Mouse (Mus musculus) heart, adult 11 months (tissue): ENCODE measurements at regions not wholly inside any gene's neighbourhood (a gene's known extent, or its start where the extent isn't known, plus 50 kb on each side); places are given as distances from the start of the nearest gene placed in this dataset.

Experiments used
- DNase-seq: peaks from one replicate; pipeline ENCODE4 v3.0.0; 2022

DNA sequence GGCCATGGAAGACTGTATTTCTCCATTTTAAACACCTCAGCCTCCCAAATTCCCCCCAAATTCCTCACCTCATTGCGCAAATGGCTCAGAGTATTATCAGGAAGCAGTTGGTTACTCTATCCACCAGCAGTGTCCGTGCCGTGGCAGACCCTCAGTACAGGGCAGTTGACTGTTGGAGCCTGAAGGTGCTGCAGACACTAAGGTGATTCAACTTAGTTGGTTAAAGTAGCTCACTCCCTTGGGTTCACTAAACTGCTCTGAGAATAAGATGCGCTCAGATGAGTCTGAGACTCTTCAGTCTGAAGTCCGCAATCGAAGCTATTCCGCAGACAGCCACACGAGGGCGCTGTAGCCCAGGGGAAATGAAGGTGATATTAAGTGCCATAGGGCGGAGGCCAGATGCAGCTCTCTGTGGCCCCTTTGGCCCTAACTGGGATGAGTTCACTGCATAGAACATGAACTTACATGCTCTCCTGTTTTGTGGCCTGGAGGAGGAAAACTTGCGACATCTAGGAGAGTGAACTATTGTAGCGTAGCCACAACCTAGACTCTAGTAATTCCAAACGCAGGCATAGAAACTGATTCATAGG, 62.9 kb downstream of the Amer3 start:
- DNase-seq, result no peak

DNA sequence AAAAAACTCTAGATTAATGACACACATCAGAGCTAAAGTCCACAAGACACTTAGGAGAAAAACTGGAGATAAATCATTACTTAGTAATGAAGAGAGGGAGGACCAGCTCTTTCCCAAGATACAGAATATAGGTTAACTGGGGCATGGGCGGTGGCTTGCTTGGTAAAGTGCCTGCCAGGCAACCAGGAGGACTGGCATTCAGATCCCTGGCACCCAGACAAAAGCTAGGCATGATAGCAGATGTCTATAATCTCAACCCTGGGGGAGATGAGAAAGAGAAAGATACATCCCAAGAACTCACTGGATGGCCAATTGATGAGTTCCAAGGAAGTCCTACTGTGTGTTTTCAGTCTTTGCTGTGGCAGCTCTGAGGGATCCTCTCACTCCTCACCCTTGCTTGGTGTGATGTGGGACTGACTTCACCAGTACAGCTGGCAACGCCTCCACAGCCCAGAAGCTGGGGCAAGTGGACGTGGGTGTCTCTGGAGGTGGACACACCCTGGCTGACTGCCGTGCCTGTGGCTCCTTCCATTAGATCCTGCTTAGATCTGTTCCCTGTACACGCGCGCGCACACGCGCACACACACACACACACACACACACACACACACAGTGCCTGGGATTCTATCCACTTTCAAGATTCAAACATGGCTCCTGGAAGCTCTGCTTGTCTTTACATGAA, 74.6 kb downstream of the Amer3 start:
- peak; percentile 60 for DNase-seq

DNA sequence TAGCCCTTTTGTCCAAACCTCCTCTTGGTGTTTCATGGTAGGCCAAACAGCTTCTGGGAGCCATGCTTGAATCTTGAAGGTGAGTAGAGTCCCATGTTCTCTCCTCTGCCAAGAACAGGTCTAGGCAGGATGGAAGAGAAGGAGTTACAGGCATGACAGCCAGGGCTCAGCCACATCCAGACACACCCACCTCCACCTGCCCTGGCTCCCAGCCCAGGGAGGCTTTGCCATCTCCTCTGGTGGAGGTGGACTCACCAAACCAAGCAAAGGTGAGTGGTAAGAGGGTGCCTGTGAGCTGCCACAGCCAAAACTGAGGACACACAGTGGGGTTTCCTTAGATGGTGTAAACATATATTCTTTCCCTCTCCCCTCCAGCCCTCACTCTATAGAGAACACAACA, 78.0 kb downstream of the Amer3 start:
- peak; percentile 76 for DNase-seq

DNA sequence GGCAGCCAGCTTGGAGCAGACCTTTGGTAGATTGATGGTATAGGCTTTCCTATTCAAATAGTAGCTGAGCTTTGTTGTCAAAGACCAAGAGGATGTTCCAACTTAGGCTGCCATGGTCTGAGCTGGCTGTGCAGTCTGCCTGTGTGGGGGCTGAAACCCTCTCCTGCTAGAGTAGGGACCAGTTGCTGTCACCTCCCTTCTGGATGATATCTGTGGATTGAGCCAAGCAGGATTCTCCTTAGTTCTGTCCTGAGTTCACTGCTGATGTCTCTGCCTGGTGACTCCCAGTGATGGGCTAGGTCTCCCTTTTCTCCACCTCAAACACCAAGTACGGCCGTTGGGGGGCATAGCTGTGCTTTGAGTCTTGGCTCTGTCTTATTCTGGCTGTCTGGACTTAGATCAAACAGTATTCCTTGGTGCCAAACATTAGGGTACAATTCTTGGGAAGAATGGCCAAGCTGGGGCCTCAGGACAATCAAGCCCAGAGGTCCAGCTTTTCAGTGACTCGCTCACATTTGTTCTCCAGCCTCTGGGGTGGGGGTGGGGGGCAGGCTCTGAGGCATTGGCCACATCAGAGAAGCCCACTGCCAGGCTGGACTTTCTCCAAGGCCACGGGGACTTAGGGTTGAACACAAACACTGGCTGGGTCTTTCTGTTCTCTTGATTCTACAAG, 84.6 kb downstream of the Amer3 start:
- DNase-seq, result peak; percentile 79

DNA sequence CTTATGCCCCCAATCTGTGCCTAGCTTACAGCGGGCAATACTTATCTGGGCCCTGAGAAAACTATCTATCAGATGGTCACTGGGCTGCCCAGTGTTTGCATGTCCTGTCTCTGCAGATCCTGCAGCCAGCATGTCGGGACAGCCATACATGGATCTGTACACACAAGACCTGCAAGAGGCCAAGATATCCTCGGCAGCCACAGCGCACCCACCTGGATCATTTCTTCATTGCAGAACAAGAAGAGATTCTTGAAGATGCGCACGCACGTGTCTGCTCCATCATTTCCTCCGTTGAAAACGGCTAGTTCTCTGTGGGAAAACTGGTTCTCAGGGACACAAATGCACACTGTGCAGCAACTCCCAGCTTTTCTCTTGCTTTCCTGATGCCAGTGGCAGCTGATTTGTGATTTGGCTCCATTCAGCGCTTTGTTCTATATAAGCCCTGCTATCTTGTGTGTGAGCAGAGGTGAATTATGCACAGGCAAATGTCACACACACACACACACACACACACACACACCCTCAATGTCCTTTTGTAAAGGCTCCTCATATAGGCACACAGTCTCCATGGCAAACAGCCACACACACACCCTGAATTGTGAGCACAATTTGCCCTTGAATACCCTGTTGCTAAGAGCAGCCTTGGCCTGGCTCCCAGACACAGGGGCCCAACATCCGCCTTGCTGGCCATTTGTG, 85.5 kb downstream of the Amer3 start:
- DNase-seq, result no peak

DNA sequence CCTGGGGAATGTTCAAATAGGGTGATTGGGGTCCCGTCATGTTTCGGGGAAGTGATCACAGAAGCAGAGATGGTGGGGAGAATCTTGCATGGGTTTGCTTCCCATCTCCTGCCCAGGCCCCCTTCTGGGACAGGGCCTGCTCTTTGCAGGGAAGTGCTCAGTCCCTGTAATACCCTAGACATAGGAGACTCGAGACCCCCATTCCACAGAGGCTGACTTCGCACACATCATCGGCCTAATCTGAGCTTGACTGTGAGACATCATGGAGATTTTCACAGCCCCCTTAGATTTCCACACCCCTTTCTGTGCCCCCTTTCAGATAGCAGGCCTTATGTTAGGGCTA, 86.0 kb downstream of the Amer3 start:
- no peak for DNase-seq

DNA sequence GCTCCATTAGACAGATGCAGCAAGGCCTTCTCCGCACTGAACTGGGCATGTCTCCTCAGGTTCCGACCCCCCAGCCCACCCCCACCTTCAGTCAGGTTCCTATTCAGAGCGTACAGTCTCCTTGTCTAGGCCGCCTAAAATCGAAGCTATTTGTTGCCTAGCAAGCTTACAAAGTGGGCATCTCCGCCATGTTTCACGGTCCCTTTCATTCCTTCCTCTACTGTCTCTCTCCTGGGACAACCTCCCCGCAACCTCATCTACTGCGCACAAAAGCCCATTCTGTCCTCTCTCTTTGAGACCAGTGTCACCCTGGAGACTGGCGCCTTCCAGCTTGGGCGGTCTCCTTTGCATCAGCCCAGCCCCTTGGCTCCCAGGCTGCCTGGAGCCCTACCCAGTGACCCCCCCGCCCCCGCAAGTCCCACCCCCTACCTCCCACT, 86.8 kb downstream of the Amer3 start:
- DNase-seq, result peak; percentile 66

DNA sequence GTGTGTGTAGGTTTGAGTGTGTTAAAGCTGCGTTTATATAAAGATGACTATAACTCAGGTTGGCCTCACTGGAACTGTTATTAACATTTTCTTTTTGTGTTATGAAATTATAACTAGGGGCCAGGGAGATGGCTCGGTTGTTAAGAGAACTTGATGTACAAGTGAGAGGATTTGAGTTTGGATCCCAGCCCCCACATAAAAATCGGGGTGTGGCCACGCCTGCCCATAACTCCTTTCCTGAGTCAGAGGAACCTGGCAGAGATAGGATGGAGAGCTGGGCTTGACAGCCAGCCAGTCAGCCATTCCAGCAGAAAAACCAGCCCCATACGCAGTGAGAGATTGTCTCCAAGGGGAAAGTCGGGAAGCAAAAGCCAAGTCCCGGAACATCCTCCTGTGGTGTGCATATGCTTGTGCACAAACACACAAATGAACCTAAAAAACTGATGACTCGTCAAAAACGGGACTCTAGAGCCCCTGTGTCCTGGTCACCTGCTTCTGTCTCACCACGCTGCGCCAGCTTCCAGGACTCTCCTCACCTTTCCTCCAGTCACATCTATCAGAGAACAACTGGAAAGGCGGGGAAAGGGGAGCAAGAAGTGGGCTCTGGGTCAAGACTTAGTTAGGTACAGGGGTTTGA, 97.8 kb downstream of the Amer3 start:
- peak; percentile 80 for DNase-seq

DNA sequence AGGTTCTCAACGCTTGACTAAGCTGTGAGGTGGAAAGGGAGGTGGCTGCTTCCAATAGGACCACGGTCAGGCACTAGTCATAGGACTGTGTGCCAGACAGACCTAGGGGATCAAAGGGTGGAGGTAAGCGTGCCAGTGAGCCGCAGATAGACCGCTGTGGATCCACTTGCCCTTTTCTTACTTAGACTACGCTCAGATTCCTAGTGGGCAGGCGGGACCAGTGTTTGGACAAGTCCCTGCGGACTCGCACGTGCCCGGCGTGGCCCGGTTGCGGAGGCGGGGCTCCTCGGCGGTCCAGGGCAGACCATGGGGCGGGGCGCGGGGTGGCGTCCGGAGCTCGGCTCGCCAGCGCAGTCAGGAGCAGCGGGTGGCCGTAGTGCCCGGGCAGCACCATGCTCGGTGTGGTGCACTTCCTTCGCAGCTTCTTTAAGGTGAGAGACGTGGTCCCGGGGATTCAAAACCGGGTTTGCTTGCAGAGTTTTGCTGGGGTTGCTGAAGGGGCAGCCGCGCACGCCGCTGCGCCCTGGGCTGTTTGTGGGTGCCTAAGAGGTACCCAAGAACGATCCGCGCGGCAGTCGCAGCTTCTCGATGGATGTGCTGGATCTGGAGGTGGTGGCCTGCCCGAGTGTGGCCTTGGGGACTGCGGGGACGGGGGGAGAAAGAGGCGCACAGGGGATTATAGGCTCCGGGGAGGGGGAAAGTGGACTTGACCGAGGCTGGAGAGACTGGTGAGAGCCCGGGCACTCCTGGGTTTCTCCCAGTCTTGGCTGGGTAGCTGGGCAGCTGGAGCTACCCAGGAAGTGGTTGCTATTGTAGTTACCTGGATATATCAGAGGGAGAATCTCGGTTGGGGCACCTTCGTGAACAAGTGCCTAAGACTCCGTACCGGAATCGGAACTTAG, 98.6 kb downstream of the Amer3 start:
- no peak for DNase-seq

DNA sequence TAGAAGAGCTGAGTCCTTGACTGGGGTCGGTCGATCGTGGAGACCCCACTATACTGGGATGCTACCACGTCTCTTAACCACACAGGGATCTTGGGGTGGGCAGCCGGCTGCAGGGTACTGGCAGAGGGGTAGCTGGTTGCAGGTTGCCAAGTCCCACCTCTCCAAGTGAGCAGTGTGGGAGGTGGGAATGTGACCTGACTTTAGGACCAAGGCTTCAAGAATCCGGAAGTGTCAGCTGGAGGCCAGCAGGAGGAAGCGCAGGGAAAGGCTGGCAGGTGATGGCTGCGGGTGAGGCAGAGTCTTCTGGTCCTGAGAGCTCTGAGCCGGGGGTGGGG, 99.2 kb downstream of the Amer3 start:
- DNase-seq, result no peak

DNA sequence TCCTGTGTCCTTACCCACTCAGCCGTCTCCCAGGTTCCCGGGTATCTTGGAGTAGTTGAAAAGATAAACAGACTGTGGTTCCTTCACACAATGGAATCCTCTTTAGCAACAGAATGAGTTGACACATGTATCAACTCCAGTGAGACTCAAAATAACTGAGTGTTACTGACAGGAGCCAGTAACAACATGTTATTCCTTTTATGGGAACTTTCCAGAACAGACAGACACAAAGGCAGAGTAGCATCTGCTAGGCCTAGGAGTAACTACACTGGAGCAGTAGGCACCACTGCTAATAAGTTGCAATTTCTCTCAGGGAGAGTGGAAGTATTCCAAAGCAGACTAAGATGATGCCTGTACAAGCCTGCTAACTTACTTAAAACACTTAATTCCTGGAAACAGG, 107.1 kb downstream of the Amer3 start:
- DNase-seq, result no peak

DNA sequence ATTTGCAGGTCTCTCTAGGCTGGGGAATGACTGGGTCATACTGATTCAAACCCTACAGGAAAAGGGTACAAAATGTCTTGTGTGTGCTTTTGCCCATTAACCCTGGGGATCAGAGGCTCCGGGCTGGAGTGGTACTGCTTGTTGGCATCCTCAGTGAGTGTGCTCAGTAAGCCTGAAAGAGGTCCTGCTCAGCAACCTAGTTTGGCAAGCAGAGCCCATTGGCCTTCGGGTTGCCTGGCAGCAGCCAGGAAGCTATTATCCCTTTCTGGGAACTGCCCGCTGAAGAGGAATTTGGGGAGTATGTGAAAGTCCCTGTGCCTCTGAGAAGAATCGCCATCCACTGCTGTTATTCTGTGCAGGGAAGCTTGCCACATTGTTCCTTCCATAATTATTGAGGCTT, 117.1 kb downstream of the Amer3 start:
- peak; percentile 23 for DNase-seq

DNA sequence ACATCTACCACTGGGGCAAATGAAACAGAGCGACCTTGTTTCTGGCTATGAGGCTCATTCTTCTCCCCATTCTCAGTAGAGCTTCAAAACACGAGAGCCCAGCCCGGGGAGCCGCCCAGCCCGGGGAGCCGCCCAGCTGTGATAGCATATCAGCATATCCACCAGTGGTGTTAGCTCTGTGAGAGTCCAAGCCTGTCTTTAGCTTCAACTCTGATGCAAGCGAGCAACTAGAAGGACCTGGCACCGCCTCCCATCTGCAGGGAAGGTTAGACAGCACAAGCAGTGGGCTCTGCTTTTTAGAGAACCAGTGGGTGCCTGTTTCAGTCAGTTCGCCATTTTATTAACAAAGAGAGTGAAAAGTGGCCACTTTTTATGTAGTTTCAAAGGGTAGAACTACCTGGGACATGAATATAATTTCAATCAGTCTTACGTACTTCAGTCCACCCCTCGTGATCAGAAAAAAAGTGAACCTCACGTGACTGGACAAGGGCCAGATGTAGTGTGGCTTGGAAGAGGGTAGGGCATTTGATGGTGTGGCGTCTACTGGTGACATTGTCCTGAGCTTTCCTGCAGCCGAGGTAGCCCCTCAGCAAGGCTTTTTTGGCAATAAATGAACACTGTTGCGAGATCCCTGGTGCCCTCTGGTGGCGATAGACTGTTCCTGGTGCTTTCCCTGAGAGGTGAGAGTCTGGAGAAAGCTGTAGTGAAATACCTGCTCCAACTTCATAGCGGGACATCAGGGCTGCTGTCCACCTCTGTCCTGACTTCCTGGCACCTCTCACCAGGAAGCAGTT, 121.0 kb downstream of the Amer3 start:
- DNase-seq, result no peak

DNA sequence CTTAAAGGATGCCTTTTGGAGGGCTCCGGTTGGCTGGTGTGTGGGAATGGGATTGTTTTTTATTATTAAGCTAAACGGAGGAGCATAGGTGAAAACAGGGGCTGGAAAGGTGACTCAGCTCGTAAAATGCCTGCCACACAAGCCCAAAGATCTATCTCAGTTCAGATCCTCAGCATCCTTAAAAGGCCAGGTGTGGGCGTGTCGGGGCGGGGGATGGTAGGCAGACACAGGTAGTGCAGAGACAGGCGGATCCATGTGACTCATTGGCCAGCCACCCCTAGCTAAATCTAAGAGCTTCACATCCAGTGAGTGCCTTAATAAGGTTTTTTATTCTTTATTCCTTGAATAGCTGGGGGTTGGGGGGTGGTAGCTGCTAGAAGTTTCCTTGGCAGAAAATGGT, 122.0 kb downstream of the Amer3 start:
- DNase-seq, result no peak

DNA sequence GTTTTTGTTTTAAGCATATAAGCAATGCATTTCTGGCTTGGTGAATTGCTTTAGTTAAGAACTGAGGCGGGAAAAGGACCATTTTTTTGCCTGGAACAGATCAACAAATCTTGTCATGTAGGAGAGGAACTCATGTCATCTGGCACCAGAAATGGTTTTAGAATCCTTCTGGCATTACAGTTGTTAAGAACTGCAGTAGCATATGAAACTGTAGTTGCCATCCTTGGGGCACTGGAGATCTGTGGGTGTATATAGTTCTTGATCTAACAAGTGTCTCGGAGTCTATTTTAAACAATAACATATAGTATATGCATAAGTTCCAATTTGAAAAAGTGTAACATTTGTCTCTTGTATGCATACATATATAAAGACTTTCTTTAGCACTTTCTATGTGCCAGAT, 129.6 kb downstream of the Amer3 start:
- peak; percentile 1 for DNase-seq

DNA sequence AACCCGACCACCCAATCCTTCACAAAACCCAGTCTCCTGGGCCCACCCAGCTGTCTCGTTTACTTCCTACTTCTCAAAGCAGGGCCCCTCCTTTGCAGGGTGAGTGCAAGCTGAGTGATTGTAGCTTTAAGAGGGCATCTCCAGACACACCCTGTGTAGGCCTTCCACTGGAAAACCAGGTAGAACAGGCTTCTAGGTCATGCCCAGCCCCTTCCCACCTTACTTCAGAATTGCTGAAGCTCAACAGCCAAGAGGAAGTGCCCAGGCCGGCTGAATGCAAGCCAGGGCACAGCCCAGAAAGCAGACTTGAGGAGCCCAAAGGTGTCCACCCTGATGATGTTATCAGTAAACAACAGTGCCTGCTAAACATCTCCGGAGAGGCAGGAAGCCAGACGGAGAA, 120.2 kb downstream of the Fam168b start:
- DNase-seq, result peak; percentile 55

DNA sequence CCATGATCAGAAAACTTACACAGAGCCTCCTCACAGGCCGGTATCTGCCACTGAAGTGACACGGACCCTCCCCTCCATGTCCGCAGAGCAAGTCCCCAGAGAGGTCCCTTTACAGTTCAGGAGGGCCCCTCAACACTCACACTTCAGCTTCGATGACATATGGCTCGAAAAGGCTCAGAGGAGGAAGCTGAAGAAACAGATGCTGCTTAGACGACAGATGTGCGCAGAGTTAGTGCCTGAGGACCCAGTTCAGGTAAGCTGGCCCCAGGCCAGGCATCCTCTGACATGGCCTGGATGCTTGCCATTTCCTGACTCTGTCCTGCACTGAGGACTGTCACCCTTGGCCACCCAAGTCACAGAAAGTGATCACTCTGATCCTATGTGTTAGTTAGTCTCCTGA, 110.7 kb downstream of the Fam168b start:
- DNase-seq, result peak; percentile 73

DNA sequence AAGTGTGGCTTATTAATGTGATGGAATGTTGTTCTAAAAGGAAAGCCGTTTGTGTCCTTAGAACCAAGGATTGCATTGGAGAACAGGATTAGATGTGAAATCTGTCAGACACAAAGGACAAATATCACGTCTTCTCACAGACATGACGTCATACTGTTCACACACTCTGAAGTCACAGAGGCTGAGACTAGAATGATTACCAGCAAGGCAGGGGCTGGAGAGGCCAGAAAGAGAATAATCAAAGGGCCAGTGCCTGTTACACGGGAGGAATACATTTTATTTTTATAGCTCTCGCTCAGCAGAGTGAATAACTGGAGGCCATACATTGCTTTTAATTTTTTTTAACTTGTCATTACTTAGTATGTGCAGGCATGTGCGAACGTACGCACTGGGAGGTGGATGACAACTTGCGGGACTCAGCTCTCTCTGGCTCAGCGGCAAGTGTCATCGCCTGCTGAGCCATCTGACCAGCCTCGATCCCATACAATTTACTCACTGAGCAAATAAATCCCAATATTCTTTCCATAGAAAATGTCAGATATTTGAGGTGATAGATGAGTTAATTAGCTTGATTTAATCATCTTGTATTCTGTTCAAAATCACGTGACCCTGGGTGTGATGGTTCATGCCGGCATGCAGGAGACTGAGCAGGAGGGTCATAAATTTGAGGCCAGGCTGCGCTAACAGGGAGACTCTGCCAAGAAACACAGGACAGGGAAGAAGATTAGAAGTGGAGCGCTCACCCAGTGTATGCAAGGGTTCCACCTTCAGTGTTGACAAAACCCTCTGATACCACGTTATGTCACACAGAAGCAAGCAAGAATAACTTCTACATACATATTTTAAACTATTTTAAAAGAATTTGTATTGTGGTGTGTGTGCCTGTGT, 109.6 kb downstream of the Fam168b start:
- peak; percentile 31 for DNase-seq

DNA sequence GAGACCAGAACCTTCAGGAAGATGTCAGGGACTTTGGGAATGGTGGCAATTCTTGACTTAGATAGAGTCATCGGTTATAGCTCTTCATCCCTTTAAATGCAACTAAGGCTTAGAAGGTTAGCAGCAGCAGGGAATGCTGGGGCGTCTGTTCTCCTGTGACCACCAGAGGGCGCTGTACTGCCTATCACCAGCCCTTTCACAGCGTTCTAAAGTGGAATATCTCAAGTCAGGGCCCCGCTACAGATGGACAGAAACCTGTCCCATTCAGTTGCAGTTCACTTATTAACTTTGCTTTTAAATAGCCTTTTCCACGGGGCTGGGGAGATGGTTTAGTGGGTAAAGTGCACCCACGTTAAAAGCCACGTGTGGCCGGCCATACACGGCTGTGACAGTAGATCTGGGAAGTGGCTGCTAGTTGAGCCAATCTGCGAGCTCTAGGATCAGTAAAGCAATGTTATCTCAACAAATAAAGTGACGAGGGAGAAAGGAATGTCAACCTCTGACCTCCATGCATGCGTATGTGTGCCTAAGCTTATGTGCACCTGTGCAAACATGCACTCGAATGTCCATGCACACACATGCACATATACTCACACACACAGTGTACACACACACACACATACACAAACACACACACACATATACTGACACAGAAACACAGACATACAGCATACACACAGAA, 104.3 kb downstream of the Fam168b start:
- DNase-seq, result peak; percentile 87

DNA sequence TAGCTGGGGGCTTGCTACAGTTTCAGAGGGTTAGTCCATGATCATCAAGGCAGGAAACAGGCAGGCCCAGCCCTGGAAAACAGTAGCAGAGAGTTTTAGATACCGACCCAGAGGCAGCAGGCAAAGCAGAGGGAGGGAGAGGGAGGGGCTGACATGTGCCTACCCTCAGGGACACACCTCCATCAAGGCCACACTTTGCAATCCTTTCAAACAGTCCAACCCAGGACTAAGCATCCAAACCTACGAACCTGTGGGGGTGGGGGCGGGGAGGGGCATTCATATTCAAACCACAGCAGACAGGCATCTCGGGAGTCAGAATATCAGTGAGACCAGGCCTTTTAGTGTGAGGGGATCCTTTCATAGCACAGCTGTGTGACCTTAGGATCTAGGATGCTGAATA, 103.2 kb downstream of the Fam168b start:
- peak; percentile 35 for DNase-seq
